ENCODE assay signal across 7 mouse cellular contexts in the genomic region with DNA sequence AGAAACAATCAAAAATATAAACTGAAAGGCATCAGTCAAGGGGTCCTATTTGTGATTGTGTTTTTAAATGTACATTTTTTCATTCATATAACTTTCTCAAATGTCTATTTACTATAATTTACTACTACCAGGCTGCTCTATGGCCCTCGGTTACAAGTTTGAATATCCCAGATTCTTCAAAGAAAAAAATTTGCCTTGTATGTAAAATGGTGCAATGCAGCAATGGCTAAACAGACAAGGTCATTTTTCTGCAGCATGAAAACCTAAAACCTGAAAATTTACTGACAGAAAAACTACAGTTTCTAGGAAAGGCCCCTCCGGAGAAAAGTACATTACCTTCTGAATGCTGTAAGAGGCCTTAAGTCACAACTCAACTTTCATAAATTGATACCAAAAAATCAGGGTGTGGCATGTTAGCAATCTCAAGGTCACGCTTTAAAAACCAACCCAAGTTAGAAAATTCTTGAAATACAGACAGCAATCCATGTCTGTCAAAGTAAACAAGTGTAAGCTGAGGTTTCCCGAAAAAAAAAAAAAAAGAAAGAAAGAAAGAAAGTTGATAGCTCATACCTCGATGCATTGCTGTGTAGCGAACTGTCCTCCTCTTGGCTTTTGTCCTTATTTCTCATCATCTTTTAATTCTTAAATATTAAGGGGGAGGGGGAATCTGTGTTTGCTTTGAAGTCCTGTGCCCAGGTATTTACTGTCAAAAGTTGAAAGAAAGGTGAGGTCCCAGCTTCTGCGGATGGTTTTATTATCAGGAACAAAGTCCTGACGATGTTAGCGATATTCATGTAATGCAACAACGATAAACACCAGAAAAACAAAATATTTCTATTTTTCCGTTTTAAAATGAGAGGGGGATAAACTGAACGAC. TPM values are rescaled to one million over a fixed set of nuclear protein-coding genes. Genes with fewer than 3 reads are reported as not detected.
DNase-seq lines count a peak whose midpoint lies in the region; ATAC-seq and TF ChIP-seq lines count a peak whose summit lies in the region.

No protein-coding gene starts in this region.

- peaks cover 2% of the 10 kb centered on the region; the same call in 1 of the 2 replicates for H3K4me1 ChIP-seq in spleen, adult 2 months (ENCODE audit: control insufficient read depth, insufficient read depth, insufficient read length)
- peaks cover 17% of the 10 kb centered on the region for H3K4me1 ChIP-seq in embryonic facial prominence, embryonic 15.5 days
- peaks cover 11% of the 10 kb centered on the region for H3K4me1 ChIP-seq in limb, embryonic 12.5 days (replicated peaks)
- peaks cover 10% of the 10 kb centered on the region; the same call in 1 of the 2 replicates for H3K4me1 ChIP-seq in stomach, embryonic 14.5 days (ENCODE audit: control insufficient read depth, insufficient read depth, low read length)

- no peak for TF ChIP-seq CTCF in spleen, adult 2 months (IDR thresholded peaks at IDR 0.05; ENCODE audit: extremely low read depth, insufficient read depth, insufficient read length, insufficient replicate concordance)

- WGBS in spleen, adult 2 months = under 1% methylated on average over 12 of the region's 12 CpGs
- WGBS in embryonic facial prominence, embryonic 15.5 days = under 1% methylated on average over 12 of the region's 12 CpGs
- under 1% methylated on average over 12 of the region's 12 CpGs for WGBS in limb, embryonic 12.5 days
- under 1% methylated on average over 12 of the region's 12 CpGs for WGBS in stomach, embryonic 14.5 days

- TF ChIP-seq POLR2A in spleen, adult 2 months (IDR thresholded peaks at IDR 0.05; ENCODE audit: low read depth, low read length) = no peak

- H3K4me2 ChIP-seq in embryonic facial prominence, embryonic 15.5 days (replicated peaks) = peak overlapping the region; percentile 47
- H3K4me2 ChIP-seq in limb, embryonic 12.5 days = peak overlapping the region; percentile 60
- H3K4me2 ChIP-seq in stomach, embryonic 14.5 days (replicated peaks; ENCODE audit: low read depth, low read length) = peak overlapping the region; percentile 53

- no peak for ATAC-seq in embryonic facial prominence, embryonic 15.5 days (ENCODE audit: insufficient number of reproducible peaks, low FRiP score, low TSS enrichment, low read depth)
- ATAC-seq in limb, embryonic 12.5 days (ENCODE audit: insufficient number of reproducible peaks, insufficient read depth, low FRiP score, low TSS enrichment, low read depth) = no peak
- no peak for ATAC-seq in stomach, embryonic 14.5 days (ENCODE audit: insufficient number of reproducible peaks, insufficient read depth, low FRiP score, low read depth)
- no peak for ATAC-seq in erythroid progenitor cell, adult 5-6 weeks (replicated peaks; ENCODE audit: low FRiP score, poor library complexity, severe bottlenecking)
- no peak for ATAC-seq in activated CD4-positive, CD25-positive, alpha-beta regulatory T cell, adult 4 months

- H3K27ac ChIP-seq in spleen, adult 2 months (ENCODE audit: insufficient read depth, low read length) = peak overlapping the region; percentile 85
- H3K27ac ChIP-seq in embryonic facial prominence, embryonic 15.5 days (replicated peaks) = peak overlapping the region; percentile 78
- peak overlapping the region; percentile 86 for H3K27ac ChIP-seq in limb, embryonic 12.5 days
- peak overlapping the region; percentile 83 for H3K27ac ChIP-seq in stomach, embryonic 14.5 days (ENCODE audit: low read length)

- peak overlapping the region; percentile 57 for H3K9ac ChIP-seq in embryonic facial prominence, embryonic 15.5 days
- H3K9ac ChIP-seq in limb, embryonic 12.5 days (replicated peaks) = peak overlapping the region; percentile 82
- peak overlapping the region; percentile 93 for H3K9ac ChIP-seq in stomach, embryonic 14.5 days (replicated peaks; ENCODE audit: low read depth, low read length)

- no peaks in the 10 kb centered on the region for H3K27me3 ChIP-seq in spleen, adult 2 months (ENCODE audit: control insufficient read depth, insufficient read depth, low read length)
- no peaks in the 10 kb centered on the region for H3K27me3 ChIP-seq in embryonic facial prominence, embryonic 15.5 days
- H3K27me3 ChIP-seq in limb, embryonic 12.5 days = no peaks in the 10 kb centered on the region
- H3K27me3 ChIP-seq in stomach, embryonic 14.5 days (ENCODE audit: control insufficient read depth, insufficient read depth, low read length) = no peaks in the 10 kb centered on the region

- H3K36me3 ChIP-seq in spleen, adult 2 months (ENCODE audit: control insufficient read depth, insufficient read depth, low read length) = peaks cover 11% of the 10 kb centered on the region
- H3K36me3 ChIP-seq in embryonic facial prominence, embryonic 15.5 days = peaks cover 11% of the 10 kb centered on the region; the same call in 1 of the 2 replicates
- H3K36me3 ChIP-seq in limb, embryonic 12.5 days = peaks cover 22% of the 10 kb centered on the region
- H3K36me3 ChIP-seq in stomach, embryonic 14.5 days (ENCODE audit: control insufficient read depth, insufficient read depth, low read length) = peaks cover 11% of the 10 kb centered on the region; the same call in 1 of the 2 replicates

- DNase-seq in spleen, adult 2 months (ENCODE audit: low read depth in 1 of 2, low spot score in 2 of 2) = no peak
- no peak for DNase-seq in spleen, adult 18-20 months

- H3K4me3 ChIP-seq in spleen, adult 2 months (ENCODE audit: extremely low read depth, insufficient read depth, insufficient read length) = peak overlapping the region; percentile 64
- peak overlapping the region; percentile 62 for H3K4me3 ChIP-seq in embryonic facial prominence, embryonic 15.5 days (replicated peaks)
- peak overlapping the region; percentile 69 for H3K4me3 ChIP-seq in limb, embryonic 12.5 days (replicated peaks)
- H3K4me3 ChIP-seq in stomach, embryonic 14.5 days (ENCODE audit: low read depth, low read length) = peak overlapping the region; percentile 73

- no peaks in the 10 kb centered on the region for H3K9me3 ChIP-seq in embryonic facial prominence, embryonic 15.5 days (replicated peaks)
- no peaks in the 10 kb centered on the region for H3K9me3 ChIP-seq in limb, embryonic 12.5 days
- H3K9me3 ChIP-seq in stomach, embryonic 14.5 days (ENCODE audit: control insufficient read depth, low read depth, low read length) = no peaks in the 10 kb centered on the region

RNA-seq across cellular contexts. Expression of gene Chd2, which starts 1.2 kb away (rescaled TPM):
- polyA plus RNA-seq in spleen, adult 2 months (2012; rRNA removed) = 48.6 and 52.5 TPM in 2 replicates
- polyA plus RNA-seq in embryonic facial prominence, embryonic 15.5 days (2015; fragmentation: Nextera tagmentation; extraction: Ambion mirVana) = 46.7 and 53.0 TPM in 2 replicates
- polyA plus RNA-seq in limb, embryonic 12.5 days (2016; fragmentation: Nextera tagmentation; extraction: Ambion mirVana) = 66.8 and 70.3 TPM in 2 replicates
- polyA plus RNA-seq in stomach, embryonic 14.5 days (2014; fragmentation: Nextera tagmentation; extraction: Ambion mirVana) = 71.0 and 77.2 TPM in 2 replicates
- total RNA-seq in erythroid progenitor cell, adult 5-6 weeks (2015; ENCODE audit: low replicate concordance) = 63.1 and 106 TPM in 2 replicates
- total RNA-seq in erythroid progenitor cell, adult 5-6 weeks (2017; ENCODE audit: low replicate concordance) = 179 and 206 TPM in 2 replicates
- 100 to 1,000 TPM; 136 to 151 TPM for polyA plus RNA-seq in activated CD4-positive, CD25-positive, alpha-beta regulatory T cell, adult 4 months (2017; shearing (Covaris generic))
